Mouse (Mus musculus) thymus, postnatal 36 days (tissue): Measurements from ENCODE around the gene Vmn1r114.
"Not testable (repeated sequence)": the region's sequence is repeated elsewhere in the genome, so short reads cannot be mapped to it uniquely, and the experiment has no call there.

ENCODE experiments used
- DNase-seq, 2 experiments: peaks; one replicate each; pipeline ENCODE4 v3.0.0; 2022; ENCODE audit warnings: mixed read lengths in 2 of 2

Gene Vmn1r114

DNA sequence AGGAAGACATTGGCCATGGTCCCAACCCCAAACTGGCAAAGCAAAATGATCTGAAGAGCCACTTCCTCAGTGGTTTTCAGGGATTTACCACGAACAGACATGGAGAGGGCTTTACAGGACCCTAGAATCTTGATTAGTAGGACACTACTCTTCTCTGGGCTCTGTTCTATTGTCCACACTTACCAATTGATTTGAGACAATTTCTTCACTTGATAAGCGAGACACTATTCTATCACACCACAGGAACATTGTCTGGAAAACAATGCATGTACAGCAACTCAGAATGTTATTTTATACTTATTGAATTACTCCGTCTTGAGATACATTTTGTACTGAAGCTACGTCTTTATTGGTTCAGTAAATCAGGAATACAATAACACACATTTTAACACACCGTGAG, at the start of gene Vmn1r114:
Gene Vmn1r114 (minus strand): TSS at position 101 of the 400 bp plus-strand sequence.
- not testable (repeated sequence) for DNase-seq

DNA sequence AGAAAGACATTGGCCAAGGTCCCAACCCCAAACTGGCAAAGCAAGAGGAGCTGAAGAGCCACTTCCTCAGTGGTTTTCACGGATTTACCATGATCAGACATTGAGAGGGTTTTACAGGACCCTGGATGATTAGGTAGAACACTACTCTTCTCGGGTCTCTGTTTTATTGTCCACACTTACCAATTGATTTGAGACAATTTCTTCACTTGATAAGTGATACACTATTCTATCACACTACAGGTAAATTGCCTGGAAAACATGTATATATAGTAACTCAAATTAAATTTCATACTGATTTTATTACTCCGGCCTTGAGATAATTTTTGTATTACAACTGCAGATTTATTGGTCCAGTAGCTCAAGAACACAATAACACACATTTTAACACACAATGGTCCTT, 32.9 kb upstream of the Vmn1r114 start, which contains the start of gene Vmn1r115:
Gene Vmn1r115 (minus strand): TSS at position 101 of the 400 bp plus-strand sequence.
- not testable (repeated sequence) for DNase-seq

DNA sequence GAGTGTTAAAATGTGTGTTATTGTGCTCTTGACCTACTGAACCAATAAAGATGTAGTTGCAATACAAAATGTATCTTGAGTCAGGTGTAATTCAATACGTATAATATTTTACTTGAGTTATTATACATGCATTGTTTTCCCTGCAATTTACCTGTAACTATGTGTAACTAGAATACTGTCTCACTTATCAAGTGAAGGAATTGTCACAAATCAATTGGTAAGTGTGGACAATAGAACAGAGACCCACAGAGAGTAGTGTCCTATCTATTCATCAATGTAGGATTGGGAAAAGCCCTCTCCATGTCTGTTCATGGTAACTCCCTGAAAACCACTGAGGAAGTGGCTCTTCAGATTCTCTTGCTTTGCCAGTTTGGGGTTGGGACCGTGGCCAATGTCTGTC, 25.0 kb downstream of the Vmn1r114 start, which contains the start of gene Vmn1r113:
Gene Vmn1r113 (plus strand): TSS at position 301 of the 400 bp plus-strand sequence.
- DNase-seq: not testable (repeated sequence)

DNA sequence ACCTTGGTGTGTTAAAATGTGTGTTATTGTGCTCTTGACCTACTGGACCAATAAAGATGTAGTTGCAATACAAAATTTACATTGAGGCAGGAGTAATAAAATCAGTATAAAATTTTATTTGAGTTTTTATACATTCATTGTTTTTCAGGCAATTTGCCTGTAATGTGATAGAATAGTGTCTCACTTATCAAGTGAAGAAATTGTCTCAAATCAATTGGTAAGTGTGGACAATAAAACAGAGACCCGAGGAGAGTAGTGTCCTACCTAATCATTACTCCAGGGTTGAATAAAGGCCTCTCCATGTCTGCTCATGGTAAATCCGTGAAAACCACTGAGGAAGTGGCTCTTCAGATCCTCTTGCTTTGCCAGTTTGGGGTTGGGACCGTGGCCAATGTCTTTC, 41.1 kb downstream of the Vmn1r114 start, which contains the start of gene Vmn1r112:
Gene Vmn1r112 (plus strand): TSS at position 301 of the 400 bp plus-strand sequence.
- DNase-seq: not testable (repeated sequence)
